In genomic region chr5:122639986-122640385, GRCm38 (mm10) we compare ENCODE assay signal across 1 mouse cellular context.
A peak's percentile ranks its signal among the peaks of the same experiment; 100 is the strongest.
TF ChIP-seq lines count a peak whose summit lies in the region.

No protein-coding gene starts in this region.

TF ChIP-seq in CH12.LX, 34 proteins besides CTCF, POLR2A, EP300 and RAD21:
- TF ChIP-seq JUND (conservative IDR thresholded peaks at IDR 0.05; ENCODE audit: low read depth, low read length) = no peak
- peak; percentile 34 for TF ChIP-seq SMC3 (IDR thresholded peaks at IDR 0.05; ENCODE audit: low read depth, low read length)
- no peak for TF ChIP-seq E2F4 (IDR thresholded peaks at IDR 0.05; ENCODE audit: insufficient replicate concordance, low read depth, low read length)
